Mouse (Mus musculus) inflammation-experienced regulatory T-cells, adult 6 months (primary cell): ENCODE results near the gene Polr1e. TPM values are rescaled to one million over a fixed set of nuclear protein-coding genes. Genes with fewer than 3 reads are reported as not detected.
"Not testable (repeated sequence)": the region's sequence is repeated elsewhere in the genome, so short reads cannot be mapped to it uniquely, and the experiment has no call there.

Experiments used
- ATAC-seq: one replicate; pipeline ENCODE4 v1.8.0; 2017
- polyA plus RNA-seq, 3 experiments: library from polyadenylated mRNA; unstranded; fragments of 100-300 nt; shearing (Covaris generic); gene quantifications; one replicate each; pipeline ENCODE4 v1.2.1; 2017

Gene Polr1e
- polyA plus RNA-seq, 3 experiments from 2014 or later: 39.3 to 50.3 (median 44.6) TPM

GRCm38 (mm10) chr4:45063836-45064235 is 45.5 kb downstream of the Polr1e start:
- not testable (repeated sequence) for ATAC-seq

- ATAC-seq: no peak
Observed at GRCm38 (mm10) chr4:45064577-45064976, 46.2 kb downstream of the Polr1e start.

DNA sequence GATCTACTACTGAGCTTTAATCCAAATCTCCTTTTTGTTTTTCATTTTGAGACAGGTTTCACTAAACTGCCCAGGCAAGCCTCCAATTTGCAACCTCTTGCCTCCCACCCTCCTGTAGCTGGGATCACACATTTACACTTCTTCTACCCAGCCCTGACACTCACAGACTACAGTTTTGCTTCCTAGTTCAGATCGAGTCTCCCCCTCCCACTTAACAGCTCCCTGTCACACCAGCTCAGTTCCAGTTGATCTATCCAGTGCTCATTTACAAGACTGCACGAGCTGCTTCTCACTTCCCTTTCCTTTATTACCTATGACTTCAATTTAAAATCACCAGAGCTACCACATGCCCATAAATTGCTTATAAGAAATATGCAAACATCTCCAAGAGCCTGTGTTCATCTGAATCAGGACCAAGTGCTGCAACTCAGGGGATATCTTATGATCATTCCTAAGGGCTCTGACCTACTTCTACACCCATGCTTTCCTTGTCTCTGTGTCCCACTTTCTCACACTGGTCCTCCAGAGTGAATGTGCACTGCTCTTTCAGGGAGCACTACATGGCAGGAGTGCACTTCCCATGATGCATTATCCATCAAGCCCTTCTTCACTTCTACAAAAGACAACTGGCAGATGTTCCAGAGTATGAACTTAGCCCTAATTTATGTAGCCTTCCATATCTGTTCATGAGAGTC is 47.8 kb downstream of the Polr1e start:
- no peak for ATAC-seq

GRCm38 (mm10) chr4:45067742-45068141 is 49.4 kb downstream of the Polr1e start:
- no peak for ATAC-seq

DNA sequence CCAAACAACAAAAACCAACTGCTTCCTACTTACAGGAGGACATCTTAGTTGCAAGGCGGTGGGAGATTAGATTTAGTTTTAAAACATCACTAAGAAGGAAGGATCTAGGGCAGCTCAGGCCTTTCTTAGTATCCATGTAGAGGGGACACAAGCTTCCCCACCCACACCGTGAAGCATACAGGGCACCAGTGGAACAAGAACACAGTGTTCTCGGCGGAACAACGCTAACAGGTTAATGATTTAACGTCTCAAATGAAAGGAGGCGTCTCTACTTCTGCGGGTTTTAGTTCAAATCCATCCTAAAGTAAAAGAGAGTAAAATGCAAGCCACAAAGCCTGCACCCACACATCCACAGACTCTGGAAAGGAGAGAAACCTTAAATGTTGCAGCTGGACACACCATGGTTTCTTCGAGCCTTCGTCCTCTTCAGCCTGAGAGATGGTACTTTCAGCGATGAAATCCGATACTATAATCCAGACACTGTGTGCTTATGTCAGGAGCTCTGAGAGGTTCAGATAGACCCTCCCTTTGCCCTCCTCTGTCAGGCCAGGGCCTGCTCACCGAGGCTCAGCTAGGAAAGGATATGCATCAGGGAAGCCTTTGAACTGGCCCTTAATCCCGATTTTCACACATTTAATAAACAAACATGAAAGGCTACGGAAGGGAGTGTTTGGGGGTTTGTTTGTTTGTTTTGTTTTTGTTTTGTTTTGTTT is 54.0 kb downstream of the Polr1e start:
- ATAC-seq: no peak

DNA sequence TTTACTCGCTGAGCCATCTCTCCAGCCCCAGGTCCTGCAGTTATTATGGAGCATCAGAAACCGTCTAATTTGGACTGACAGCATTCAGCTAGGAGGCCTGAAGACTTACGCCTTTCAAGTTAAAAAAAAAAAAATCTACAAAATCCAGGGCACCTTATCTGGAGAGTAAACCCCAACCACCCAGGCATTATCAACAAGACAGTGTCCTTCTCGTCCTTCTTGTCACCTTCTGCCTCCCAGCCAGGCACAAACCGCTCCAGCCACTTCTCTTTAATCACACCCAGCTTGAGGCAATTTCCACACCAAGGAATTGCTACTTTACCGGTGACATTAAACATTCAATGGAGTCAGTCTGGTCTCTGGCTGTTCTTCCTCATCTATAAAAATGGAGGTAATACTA is 55.2 kb downstream of the Polr1e start:
- no peak for ATAC-seq

GRCm38 (mm10) chr4:45081041-45081440 is 62.7 kb downstream of the Polr1e start:
- not testable (repeated sequence) for ATAC-seq

- ATAC-seq: no peak
Observed at GRCm38 (mm10) chr4:45082951-45083350, 64.6 kb downstream of the Polr1e start.

DNA sequence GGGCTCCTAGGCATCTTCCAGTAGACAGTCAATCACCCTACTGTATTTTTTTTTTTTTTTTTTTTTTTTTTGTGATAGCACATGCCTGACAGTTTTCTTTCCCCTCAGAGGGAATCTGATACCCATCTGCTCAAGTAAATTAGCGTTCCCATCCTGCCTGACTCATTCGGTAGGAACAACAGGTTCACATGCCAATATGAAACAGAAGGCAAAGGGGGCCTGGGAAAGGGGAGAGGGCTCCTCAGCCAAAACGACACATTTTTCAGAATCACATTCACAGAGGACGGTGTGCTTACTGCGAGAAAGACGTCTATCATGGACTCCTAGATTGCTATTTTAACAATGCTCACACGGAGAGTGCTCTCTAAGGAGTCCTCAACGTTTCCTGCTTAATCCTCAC is 65.1 kb downstream of the Polr1e start:
- ATAC-seq: no peak

- peak; percentile 89 for ATAC-seq
Observed at GRCm38 (mm10) chr4:45084021-45084894, 65.9 kb downstream of the Polr1e start, which contains the start of gene Fbxo10. TSS of gene Fbxo10 (minus strand) at chr4:45084604.

DNA sequence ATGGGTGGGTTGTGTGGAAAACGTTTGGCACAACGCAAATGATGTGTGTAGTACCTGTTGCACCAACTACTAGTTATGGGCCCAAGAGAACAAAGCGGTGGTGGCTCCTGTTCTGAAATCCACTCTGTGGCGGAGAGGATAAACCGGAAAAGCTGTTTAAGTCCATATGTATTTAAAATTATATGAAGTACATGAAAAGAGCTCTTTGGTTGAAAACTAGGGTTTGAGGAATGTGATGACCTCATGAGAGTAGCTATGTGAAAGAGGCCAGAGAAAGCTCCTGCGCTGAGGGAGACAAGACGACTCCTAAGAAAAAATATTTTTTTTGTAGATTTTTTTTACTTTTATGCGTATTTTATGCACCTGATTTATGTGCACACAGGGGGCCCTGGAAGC is 66.5 kb downstream of the Polr1e start:
- ATAC-seq: no peak

Other genes starting within 250 kb of the Polr1e start
- gene Grhpr, start 37.2 kb upstream of the Polr1e start, polyA plus RNA-seq: 10 to 100 TPM; 14.2 to 25.0 (median 24.0) TPM
- gene Zbtb5, start 6.2 kb upstream of the Polr1e start, polyA plus RNA-seq: 1 to 10 TPM; 7.5 to 9.2 (median 8.5) TPM
- gene Fbxo10, start 66.0 kb downstream of the Polr1e start, polyA plus RNA-seq: 1 to 10 TPM in 1 of 3 experiments, under 1 TPM in 2; 0.24 to 1.3 (median 0.80) TPM
- 100 to 1,000 TPM; 121 to 173 (median 149) TPM for gene Tomm5, start 89.5 kb downstream of the Polr1e start, polyA plus RNA-seq
- not detected for gene Frmpd1, start 166.3 kb downstream of the Polr1e start, polyA plus RNA-seq